Mouse (Mus musculus) urinary bladder, adult 18-20 months (tissue): ENCODE data around the gene Tnfrsf19.

Experiments used
- DNase-seq, 2 experiments: peaks; one replicate each; pipeline ENCODE4 v3.0.0; 2022; ENCODE audit warnings: low spot score in 2 of 2, mixed read lengths in 2 of 2

Tnfrsf19 gene

DNA sequence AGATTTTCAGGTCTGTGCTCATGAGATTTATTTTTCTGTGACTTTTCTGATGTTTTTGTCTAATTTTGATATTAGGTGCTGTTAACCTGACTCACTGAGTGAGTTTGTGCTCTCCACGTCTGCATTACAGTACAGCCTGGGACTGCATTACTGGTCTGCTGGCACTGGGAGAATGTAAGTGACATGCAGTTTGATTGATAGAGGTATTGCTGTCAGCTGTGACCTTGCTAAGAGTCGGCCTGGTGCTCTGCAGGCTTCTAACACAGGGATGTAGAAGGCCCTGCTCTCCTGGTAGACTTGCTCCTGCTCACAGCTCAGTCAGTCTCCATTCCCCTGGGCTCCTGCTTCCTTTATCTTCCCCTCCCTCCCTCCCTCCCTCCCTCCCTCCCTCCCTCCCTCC is 25.3 kb downstream of the Tnfrsf19 start:
- no peak for DNase-seq

DNA sequence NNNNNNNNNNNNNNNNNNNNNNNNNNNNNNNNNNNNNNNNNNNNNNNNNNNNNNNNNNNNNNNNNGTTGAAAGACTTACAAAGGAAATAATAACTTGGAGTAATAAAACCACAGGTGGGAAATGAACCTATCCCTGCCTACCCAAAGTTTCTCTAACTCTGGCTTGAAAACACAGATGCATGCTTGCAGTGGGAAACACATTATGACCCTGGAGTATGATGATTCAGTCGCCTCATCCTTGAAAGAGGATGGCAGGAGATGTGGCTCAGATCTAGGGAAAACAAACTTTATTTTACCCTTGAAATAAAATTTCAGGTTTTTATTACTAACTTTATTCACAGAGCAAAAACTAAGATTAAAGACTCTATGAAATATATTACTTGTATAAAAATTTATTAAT is 26.4 kb downstream of the Tnfrsf19 start:
- no peak for DNase-seq

DNA sequence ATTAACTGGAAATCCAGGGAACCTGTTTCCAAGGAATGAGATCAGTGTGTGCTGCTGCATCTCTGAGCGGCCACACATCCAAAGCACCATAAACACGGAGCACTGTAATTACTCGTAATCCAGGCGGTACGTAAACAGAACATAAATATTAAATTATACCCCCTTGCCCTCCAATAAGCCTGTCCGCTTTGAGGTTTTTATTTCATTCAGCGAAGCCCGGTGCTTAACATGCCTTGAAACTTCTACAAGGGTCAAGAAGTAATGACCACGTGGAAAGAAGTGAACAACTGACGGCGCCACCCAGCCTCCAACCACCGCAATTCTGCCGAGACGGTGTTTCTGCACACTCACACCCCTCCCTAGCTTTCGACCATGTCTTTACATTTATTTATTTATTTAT is 31.7 kb downstream of the Tnfrsf19 start:
- DNase-seq, result no peak

DNA sequence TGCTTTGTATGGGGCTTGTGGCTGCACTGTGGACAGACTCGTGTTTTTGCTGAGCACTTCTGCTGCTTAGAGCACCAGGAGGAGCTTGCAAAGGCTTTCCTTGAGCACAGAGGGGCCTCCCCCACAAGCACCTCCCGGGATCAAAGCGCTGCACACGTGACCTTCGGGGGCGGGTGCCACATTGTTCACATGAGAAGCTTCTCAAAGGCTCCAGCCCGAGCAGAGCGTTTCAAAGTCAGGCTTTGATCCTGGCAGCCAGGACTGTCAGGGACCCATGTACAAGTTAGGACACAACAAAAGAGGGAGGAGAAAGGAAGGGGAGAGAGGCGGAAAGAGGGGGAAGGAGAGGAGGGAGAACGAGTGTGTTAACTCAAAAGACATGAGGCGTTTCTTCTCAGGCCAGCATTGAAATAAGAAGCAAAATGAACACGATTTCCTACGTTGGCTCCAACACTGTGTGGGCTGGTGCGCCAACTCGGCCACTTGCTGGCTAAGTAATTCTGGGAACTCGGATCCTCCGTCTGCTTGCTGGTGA is 33.8 kb downstream of the Tnfrsf19 start:
- DNase-seq, result peak; percentile 44 to 61

DNA sequence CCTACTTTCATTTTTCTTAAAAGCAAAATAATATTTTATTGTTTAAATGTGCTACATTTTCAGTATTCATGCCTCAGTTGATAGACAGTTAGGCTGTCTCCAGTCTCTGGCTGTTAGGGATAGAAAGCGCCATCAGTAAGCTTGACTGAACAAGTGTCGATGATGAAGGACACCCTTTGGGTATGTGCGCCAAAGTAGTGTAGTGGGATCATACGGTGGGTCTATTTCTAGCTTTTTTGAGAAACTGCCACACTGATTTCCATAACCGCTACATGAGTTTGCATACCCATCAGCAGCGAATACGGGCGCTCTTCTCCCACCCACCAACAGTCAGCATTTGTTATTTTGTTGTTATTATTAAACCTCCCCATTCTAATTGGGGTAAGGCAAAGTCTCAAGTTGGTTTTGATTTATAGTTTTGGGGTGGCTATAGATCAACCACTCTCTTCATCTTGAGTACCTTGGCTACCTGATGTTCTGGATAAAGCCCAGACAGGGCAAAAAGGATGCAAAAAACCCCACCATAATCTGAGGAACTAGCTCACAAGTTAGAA is 34.6 kb downstream of the Tnfrsf19 start:
- DNase-seq, result no peak

DNA sequence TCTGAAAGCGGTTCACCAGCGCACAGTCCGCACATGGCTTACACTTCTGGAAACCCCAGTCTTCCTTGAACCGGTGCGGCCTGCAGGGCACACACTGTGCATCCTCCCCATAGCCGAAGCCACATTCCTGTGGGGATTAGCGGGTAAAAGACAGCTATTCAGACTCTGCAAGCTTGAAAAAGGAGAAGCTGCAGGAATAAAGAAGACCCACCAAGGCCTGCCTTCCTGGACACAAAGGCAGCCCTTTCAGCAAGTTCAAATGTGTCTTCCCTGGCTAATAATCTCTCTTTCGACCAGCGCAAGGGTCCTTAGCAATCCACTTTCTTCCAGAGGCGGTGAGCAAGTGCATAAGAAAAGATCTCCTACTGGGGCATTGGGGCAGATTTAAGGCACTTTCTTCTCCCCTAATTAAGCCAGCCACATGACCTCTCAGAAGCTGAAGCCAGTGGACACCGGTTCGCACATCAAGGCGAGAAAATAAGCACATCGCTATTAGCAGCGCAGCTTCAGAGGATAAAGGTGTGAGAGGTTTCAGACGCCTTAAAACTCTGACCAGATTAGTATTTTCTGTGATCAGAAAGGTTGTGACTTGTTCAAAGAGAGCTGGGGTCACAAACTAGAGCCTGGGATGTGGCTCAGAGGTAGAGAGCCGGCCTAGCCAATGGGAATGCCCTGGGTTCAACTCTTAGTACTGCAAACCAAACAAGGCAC is 41.0 kb downstream of the Tnfrsf19 start:
- no peak for DNase-seq

DNA sequence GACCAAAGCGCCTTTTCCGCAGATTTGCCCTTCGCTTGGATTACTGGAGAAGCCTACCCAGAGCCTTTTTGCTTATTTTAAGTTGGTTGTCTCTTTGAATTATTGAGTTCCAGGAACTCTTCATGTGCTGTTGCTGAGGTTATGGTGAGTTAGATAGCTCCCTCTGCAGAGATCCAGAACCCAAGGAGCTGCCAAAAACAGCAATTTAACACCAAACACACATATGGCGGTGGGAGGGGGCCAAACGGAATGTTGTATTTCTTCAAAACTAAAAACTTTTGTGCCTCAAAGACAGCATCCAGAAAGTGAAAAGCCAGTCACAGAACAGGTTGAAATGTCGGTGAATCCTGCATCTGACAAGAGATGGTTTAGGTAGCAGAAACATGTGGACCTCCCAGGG is 42.6 kb downstream of the Tnfrsf19 start:
- DNase-seq, result no peak

DNA sequence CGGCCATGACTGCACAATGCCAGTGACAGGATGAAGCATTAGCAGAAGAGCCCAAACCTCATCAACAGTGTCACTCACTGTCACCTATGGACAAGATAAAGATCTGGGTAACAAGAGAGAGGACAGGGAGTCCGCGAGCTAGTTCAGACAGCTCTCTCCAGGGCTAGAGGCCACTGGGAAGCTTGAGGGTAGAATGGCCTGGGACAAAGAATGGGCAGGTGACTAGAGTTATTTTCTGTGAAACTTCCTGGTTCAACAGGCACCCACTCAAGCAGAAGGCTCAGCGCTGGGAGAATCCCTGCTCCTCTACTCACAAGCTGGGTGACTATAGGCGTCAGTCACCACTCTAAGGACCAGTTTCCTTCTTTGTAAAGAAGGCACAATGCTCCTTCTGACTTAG is 46.2 kb downstream of the Tnfrsf19 start:
- no peak for DNase-seq

DNA sequence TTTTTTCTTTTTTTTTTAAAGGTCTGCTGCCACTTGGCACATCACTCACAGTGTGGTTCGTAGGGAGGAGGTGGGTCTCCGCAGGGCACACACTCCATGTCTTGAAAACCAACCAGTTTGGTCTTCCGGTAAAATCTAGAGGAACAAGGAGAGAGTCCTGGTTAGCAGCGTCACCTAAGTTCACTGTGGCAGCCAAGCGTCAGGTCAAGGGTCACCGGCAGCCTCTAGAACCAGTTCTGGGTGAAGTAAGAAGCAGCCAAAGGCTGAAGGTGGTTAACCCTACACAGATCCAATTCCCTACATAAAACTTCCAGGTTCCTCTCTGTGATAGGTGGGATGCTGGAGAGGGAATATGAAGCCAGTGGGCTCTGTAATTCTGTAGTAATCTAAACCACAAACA is 49.7 kb downstream of the Tnfrsf19 start:
- no peak for DNase-seq

DNA sequence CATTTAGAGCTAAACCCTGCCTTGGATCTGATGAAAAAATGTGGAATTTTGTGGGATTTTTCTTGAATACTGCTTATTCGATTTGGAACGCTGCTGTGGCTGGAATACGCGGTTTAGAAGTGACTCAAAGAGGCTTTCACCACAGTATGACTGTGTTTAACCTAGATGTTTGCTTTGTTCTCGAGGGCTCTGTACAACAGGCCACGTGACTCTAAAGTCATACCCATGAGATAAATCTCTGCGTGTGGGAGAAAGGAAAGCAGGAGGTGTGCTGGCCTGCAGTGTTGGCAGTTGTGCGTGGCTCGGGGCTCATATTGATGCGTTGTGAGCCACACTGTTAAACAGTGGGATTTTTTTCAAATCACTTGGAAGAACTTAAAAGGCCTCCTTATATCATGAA is 52.8 kb downstream of the Tnfrsf19 start:
- DNase-seq, result peak in 1 of 2 experiments; percentile 44

DNA sequence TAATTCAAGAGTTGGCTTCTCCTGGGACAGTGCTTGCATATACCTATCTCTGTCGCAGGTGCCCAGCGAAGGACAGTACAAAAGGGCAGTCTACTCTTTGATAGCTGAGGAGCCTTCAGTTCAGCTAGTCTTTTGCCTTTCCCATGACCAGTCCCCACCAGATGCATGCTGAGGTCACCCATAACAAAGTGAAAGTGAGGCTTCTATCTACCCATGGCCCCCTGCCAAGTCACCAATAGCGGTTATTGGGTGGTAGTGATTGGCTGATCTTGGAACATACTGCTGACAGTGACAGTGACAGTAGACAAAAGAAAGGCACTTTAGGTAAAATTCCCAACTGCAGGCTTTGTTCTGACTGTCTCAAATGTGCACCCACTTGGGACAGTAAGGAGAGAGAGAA is 53.2 kb downstream of the Tnfrsf19 start:
- DNase-seq, result no peak

DNA sequence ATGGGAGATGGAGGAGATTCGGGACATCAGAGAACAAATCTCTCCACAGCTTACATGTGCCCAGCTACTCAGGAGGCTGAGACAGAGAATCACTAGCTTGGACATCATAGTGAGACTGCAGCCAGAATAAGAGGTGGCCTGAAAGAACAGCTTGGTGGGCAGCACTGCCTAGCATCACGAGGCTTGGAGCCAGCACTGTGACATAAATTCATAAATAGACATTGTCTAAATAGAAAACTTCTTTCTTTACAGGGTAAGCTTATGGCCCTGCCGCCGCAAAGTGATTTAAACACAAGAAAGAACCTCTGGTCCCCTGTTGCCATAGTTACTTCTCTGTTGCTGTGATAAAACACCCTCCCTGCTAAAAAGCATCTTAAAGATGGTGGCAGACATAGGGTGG is 54.1 kb downstream of the Tnfrsf19 start:
- no peak for DNase-seq

DNA sequence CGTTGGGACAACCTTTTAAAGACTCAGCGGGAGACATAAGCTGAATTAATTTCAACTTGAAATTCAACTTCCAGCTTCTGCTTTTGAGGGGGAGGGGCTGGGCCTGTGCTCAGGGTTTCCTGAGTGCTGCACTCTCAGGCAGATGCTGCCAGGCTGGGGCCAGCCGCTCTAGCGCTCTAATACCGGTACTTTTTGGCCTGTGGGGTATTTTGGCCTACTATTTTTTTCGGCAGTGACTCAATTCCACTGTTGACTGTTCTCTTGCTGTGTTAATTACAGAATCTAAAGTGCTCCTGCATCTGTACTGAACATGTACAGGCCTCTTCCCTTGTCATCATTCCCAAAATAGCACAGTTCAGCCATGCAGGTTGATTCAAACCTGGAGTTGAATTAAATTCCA is 58.1 kb downstream of the Tnfrsf19 start:
- DNase-seq, result no peak

DNA sequence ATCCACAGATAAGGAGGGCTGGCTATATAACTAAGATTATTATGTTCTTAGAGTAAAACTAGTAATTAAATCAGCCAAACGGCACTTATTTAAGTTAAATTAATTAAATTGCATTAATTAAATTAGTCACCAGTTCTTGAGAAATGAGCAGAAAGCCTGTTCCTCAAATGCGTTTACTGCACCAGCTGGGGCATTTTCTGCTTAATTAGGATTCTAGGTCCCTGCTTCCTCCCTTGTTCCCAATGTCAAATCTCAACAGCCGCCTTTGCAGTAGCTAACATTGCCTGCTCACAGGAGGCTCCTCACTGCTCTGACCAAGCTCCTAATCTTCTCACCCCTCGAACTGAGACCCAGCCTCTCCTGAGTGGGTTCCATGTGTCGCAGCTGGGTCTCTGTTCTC is 59.4 kb downstream of the Tnfrsf19 start:
- DNase-seq, result no peak

DNA sequence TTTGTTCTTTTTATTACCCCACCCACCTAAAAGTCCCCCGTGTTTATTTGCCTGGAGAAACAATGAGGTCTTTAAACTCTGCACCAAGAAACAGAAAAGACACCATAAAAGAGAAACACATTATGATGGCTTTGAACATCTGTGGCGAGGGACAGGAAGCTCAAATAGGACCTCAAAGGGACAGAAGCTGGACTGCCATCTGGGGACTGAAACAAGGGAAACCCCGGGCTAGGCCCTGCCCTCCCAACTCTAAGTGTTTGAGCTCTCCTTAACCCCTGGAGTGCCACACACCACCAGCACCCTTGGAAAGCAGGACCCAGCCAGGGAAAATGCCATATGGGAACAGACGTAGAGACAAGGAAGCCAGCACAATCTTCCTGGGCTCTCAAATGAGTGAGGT is 61.2 kb downstream of the Tnfrsf19 start:
- no peak for DNase-seq

DNA sequence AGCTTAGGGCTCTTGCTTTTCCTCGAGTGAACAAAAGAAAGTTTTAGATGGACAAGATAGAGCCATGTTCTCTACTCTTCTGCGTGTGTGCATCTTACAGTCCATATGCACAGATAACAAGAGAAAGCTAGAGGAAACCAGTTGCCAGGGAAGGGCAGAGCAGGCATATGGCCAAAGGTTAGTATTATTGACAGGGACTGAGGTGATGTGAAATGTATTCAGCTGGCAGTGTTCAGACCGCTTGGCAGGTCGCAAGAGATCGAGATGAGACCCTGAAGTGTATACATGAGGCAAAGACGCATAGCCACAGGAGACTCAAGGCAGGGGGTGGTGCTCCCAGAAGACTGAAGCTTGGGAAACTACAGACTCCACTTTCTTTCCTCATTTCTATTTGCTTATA is 62.0 kb downstream of the Tnfrsf19 start:
- DNase-seq, result no peak

DNA sequence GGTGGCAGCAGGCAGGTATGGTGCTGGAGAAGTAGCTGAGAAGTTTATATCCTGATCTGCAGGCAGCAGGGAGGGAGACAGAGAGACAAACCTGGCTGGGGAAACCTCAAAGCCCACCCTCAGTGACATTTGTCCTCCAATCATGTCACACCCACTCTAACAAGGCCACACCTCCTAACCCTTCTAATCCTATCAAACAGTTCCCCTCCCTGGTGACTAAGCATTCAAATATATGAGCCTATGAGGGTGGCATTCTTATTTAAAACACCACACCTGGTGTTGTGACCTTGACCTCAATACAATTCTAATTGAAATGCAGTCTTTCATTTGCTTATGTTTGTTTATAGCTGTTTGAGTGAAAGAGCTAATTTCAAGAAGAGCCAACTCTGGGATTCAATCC is 64.2 kb downstream of the Tnfrsf19 start:
- DNase-seq, result no peak

DNA sequence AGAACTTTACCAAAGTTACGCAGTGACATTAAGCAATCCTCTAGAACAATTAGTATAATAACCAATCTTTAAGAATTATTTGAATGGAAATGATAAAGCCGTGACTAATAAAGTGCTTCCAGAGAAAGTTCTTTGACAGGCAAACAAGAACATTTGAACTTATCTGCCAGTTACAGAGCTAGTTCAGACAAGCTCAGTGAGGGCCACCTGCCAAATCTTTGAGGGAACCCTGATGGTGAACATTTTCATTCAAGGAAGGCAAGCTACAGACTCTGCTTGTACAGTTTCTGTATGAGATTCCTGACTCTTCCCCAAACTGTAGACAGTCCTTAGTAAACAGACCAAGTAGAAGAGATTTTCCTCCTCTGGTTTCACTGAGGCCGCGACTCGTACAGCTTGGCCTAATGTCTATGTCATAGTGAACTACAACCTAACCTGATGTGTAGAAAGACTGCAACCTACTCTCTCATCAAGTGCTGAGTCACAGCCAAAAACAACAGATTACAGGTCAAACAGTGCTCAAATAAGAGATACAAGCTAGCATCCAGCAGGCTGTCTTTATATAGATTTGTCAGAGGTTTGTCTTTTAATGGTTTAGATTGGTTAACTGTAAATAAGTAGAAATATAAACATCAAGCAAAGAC is 65.9 kb downstream of the Tnfrsf19 start:
- DNase-seq, result peak in 1 of 2 experiments; percentile 54

DNA sequence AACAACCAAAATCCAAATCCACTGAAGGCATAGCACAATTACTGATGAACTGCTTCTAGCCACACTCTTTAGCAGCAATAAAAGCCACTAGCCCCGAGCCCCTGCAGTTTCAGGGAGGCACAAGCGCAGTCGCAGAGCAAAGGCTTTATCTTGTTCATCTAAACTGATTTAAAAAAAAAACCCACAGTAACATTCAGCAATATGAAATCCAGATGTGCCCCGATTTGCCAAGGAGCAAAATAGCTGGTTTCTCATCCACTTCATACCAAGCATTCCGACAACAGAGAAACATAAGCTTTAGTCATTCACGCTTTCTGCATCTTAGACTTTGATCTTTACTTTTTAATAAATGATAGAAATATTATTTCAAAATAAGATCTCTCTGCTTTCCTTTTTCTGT is 68.2 kb downstream of the Tnfrsf19 start:
- no peak for DNase-seq

DNA sequence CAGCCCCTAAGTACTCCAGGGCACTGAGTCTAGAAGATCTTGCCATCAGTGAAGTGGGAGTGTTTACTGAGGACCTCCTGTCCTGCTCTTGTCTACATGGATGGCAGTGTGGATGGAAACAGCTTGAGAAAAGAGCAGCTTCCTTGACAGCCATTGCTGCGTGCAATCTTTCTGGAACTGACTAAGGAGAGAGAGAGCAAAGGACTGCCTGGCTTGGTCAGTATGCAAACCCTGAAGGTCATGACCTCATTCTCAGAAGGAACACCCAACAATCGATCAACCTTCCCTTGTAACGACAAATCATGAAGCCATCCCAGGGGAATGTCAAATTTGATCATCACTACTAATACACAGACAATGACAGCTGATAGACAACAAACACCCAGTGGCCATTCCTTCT is 70.1 kb downstream of the Tnfrsf19 start:
- DNase-seq, result no peak

DNA sequence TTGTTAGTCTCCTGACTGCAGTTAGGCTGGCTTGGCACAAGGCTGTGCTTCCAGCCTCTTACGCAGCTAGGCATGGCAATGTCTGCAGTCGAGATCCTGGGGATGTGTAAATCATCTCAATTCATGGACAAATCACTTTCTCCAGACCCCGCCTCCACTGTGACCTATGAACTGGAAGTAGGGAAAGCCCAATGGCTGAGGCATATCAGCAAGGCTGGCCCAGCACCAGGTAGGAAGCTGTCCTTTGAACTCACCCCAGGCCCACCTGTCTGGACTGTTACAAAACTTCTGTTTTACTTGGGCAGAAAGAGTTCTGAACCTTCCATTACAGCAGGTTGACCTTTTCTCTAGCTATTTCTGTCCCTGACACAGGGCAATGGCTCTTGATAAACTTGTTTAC is 70.6 kb downstream of the Tnfrsf19 start:
- no peak for DNase-seq

DNA sequence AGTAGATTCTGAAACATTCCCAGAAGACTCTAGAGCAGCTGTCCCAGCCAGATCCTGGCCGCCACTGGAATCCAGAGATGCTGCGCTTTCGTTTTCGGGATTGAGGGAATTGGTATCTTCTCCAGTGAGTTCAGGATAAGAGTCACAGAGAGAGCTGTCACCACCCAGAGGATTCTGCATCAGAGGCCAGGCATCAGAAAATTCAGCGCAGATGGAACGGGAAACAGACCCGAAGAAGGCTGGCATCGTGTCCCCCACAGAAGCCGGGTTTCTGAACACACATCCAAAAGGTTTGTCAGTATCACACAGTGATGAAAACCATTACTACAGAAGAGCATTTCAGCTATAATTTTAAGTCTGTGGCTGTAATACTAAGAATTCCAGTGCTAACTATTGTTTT is 75.3 kb downstream of the Tnfrsf19 start:
- no peak for DNase-seq

DNA sequence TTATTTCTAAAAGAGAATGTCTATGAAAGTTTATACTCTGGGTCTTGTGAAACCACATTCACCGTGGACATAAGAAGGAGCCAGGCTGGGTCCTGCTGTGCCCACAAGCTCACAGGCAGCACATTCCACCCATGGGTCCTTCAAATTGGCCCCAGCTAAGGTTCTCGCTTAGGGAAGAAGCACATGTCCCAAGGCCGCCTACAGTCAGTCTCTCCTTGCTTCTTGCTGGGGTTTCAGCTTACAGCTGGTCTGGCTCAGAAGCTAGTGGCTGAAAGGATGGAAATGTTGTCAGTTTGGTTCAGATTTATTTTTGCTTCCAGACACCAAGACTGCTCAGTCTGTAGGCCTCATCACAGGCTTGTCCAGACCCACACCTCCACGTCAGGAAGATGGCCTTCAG is 80.2 kb downstream of the Tnfrsf19 start:
- no peak for DNase-seq
